Mouse (Mus musculus) lung, postnatal 0 days (tissue): ENCODE data around the gene Wfikkn1.

Source experiments
- CTCF ChIP-seq: IDR thresholded peaks from 2 replicates; pipeline ENCODE4 v1.5.1; 2016; ENCODE audit warnings: antibody characterized with exemption, mild to moderate bottlenecking
- EP300 ChIP-seq: IDR thresholded peaks from 2 replicates; pipeline ENCODE4 v1.6.1; 2016; ENCODE audit warnings: antibody characterized with exemption, mild to moderate bottlenecking, control low read depth

DNA sequence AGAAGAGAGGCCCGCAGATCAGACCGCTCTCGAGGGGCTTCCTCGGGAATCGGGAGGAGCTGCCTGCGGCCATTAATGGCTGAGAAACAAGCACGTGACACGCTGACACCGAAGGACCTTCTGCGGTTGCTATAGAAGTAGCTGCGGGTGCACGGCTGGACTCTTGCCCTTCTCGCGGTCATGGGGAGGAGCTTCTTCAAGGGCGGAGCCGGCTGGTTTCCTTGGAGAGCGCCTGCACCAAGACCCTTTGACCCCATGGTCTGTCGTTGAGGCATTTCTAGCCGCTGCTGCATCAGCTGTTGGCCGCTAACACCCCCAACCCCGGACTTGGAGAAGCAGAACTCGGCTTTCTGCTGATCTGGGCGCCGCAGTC, 47.4 kb downstream of the Wfikkn1 start, which contains the start of gene Stub1:
- TF ChIP-seq CTCF (no peak), EP300 (no peak)
